Mouse (Mus musculus): ENCODE results near the gene Nktr. TPM values are rescaled to one million over a fixed set of nuclear protein-coding genes. Genes with fewer than 3 reads are reported as not detected.
A peak's percentile ranks its signal among the peaks of the same experiment; 100 is the strongest.

Nktr gene
- polyA plus RNA-seq, 1 experiment from 2014 or later: 46.3 TPM

DNA sequence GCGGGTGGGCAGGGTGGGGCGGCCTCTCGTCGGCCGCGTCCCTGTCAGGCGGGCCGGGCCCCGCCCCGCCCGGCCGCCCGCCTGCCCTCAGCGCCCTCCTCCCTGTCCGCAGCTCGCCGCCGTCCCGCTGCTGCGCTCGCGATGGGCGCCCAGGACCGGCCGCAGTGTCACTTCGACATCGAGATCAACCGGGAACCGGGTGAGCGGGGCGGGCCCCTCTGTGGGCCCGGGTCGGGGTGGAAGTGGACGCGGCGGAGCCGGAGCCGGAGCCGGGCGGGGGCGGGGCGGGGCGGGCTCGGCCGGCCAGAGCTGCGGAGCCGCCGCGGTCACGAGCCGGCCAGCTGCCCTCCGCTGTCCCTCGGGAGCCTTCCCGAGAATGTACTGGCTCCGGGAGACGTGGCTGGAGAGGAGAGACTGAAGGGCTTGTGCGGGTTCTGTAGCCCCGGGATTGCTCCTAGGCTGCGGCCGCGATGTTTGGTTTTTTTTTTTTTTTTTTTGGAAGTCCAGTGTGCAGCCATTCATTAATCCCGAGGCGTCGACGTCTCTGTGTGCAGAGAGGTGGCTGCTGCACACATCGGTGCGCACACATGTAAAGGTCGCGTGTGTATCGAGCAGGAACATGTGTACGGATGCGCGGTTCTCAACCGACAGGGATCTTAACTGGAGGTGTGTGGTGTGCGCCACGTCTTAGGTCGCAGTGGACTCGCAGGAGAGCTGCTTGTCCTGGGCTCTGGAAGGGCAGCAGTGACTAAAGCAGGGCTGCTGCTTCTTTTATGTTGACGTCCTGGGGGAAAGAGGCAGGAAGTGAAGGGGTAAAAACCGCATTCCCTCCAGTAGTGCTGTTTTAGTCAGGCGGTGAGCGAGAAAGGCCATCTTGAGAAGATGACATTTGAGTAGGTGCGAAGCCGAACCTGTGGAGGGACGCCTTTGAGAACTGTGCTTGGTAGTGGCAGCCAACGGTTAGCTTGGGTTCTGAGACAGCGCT is 670 bp downstream of the Nktr start:
- Histone ChIP-seq H3K27ac (ENCODE audit: low read length) (peak overlapping the region; percentile 98), H3K9ac (ENCODE audit: low read depth, low read length) (peak overlapping the region; percentile 98), H3K27me3 (replicated peaks; ENCODE audit: control insufficient read depth, insufficient read depth, low read length) (no peaks in the 10 kb centered on the region), H3K4me1 (ENCODE audit: control insufficient read depth, insufficient read depth, low read length) (peaks cover 3% of the 10 kb centered on the region; the same call in 1 of the 2 replicates), H3K9me3 (ENCODE audit: control insufficient read depth, low read length) (no peaks in the 10 kb centered on the region), H3K36me3 (ENCODE audit: control insufficient read depth, insufficient read depth, low read length) (no peaks in the 10 kb centered on the region), H3K4me3 (ENCODE audit: low read length) (peak overlapping the region; percentile 94), H3K4me2 (ENCODE audit: low read depth, low read length) (peak overlapping the region; percentile 94)
- WGBS: under 1% methylated on average over 60 of the region's 87 CpGs
- ATAC-seq: peak; percentile 58

DNA sequence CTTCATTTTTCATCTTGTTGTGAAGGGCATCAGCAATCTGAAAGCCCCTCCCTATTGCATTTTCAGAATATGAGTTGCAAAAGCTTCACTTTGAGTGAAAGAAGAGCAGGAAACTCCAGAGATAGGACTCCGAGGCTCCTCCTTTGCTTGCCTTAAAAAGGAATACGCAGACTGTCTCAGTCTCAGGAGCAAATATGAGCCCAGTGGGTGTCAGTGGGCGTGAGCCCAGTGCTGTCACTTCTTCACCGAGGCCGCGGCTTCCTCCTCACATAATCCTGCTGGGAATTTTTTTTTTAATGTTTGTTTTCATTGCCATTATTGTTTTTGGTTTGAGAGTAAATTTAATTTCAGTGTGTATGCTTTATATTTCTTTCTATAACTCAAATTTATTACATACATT is 21.5 kb downstream of the Nktr start:
- WGBS: 85% methylated on average over 6 of the region's 6 CpGs
- Histone ChIP-seq H3K9me3 (ENCODE audit: control insufficient read depth, low read length) (no peaks in the 10 kb centered on the region), H3K9ac (ENCODE audit: low read depth, low read length) (no peak overlapping the region), H3K4me2 (ENCODE audit: low read depth, low read length) (no peak overlapping the region), H3K27ac (ENCODE audit: low read length) (no peak overlapping the region), H3K36me3 (ENCODE audit: control insufficient read depth, insufficient read depth, low read length) (peaks cover 7% of the 10 kb centered on the region), H3K4me1 (ENCODE audit: control insufficient read depth, insufficient read depth, low read length) (no peaks in the 10 kb centered on the region), H3K4me3 (ENCODE audit: low read length) (no peak overlapping the region), H3K27me3 (replicated peaks; ENCODE audit: control insufficient read depth, insufficient read depth, low read length) (no peaks in the 10 kb centered on the region)
- ATAC-seq: no peak

DNA sequence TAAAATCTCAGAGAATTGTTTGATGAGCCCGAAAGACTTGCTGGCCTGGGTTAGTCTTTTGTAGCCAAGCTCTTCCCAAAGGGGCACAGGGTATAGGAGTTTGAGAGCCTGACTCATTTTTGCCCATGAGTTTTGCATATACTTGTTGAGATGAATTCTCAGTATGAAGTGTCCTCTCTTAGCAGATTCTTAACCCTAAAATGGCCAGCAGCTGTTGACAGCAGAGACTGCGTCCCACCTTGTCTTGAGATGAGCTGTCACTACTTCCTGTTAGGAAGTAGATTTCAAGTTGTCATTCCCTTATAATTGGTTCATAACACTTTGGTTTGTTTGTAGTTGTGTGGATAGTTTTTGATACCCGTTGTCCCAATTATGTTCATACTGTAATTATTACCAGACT is 22.2 kb downstream of the Nktr start:
- Histone ChIP-seq H3K36me3 (ENCODE audit: control insufficient read depth, insufficient read depth, low read length) (peaks cover 7% of the 10 kb centered on the region), H3K4me1 (ENCODE audit: control insufficient read depth, insufficient read depth, low read length) (no peaks in the 10 kb centered on the region), H3K4me3 (ENCODE audit: low read length) (no peak overlapping the region), H3K27ac (ENCODE audit: low read length) (no peak overlapping the region), H3K9ac (ENCODE audit: low read depth, low read length) (no peak overlapping the region), H3K9me3 (ENCODE audit: control insufficient read depth, low read length) (no peaks in the 10 kb centered on the region), H3K4me2 (ENCODE audit: low read depth, low read length) (no peak overlapping the region), H3K27me3 (replicated peaks; ENCODE audit: control insufficient read depth, insufficient read depth, low read length) (no peaks in the 10 kb centered on the region)
- no peak for ATAC-seq
- 95% methylated on average over 3 of the region's 3 CpGs for WGBS

GRCm38 (mm10) chr9:121744051-121744450 is 25.1 kb downstream of the Nktr start:
- WGBS: 85% methylated on average over 8 of the region's 8 CpGs
- Histone ChIP-seq H3K9ac (ENCODE audit: low read depth, low read length) (no peak overlapping the region), H3K27ac (ENCODE audit: low read length) (no peak overlapping the region), H3K4me1 (ENCODE audit: control insufficient read depth, insufficient read depth, low read length) (no peaks in the 10 kb centered on the region), H3K9me3 (ENCODE audit: control insufficient read depth, low read length) (no peaks in the 10 kb centered on the region), H3K4me3 (ENCODE audit: low read length) (no peak overlapping the region), H3K4me2 (ENCODE audit: low read depth, low read length) (no peak overlapping the region), H3K36me3 (ENCODE audit: control insufficient read depth, insufficient read depth, low read length) (peaks cover 19% of the 10 kb centered on the region), H3K27me3 (replicated peaks; ENCODE audit: control insufficient read depth, insufficient read depth, low read length) (no peaks in the 10 kb centered on the region)
- ATAC-seq: no peak

GRCm38 (mm10) chr9:121752774-121753173 is 33.8 kb downstream of the Nktr start:
- H3K9me3 ChIP-seq (ENCODE audit: control insufficient read depth, low read length): no peaks in the 10 kb centered on the region
- 95% methylated on average over 9 of the region's 9 CpGs for WGBS
- ATAC-seq: no peak
- H3K9ac ChIP-seq (ENCODE audit: low read depth, low read length): no peak overlapping the region
- H3K27ac ChIP-seq (ENCODE audit: low read length): no peak overlapping the region
- H3K36me3 ChIP-seq (ENCODE audit: control insufficient read depth, insufficient read depth, low read length): peaks cover 37% of the 10 kb centered on the region
- H3K4me1 ChIP-seq (ENCODE audit: control insufficient read depth, insufficient read depth, low read length): no peaks in the 10 kb centered on the region
- no peak overlapping the region for H3K4me3 ChIP-seq (ENCODE audit: low read length)
- no peaks in the 10 kb centered on the region for H3K27me3 ChIP-seq (replicated peaks; ENCODE audit: control insufficient read depth, insufficient read depth, low read length)
- H3K4me2 ChIP-seq (ENCODE audit: low read depth, low read length): no peak overlapping the region

DNA sequence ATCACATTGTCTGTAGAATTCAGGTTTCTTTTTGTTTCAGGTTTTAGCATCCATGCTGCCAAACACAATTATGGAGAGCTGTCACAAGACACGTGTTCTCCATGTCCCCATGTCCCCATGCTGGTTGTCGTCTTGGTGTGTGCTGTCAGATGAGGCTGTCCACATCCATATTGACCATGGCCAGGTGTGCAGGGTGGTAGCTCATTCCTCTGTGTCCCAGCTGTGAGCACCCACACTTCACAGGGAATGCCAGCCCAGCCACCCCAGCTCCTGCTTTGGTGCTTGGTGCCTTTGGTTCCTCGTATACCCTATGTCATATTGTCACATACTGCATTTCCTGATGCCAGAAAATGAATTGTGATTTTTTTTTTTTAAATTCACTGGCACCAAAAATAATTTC is 35.7 kb downstream of the Nktr start:
- Histone ChIP-seq H3K27me3 (replicated peaks; ENCODE audit: control insufficient read depth, insufficient read depth, low read length) (no peaks in the 10 kb centered on the region), H3K4me3 (ENCODE audit: low read length) (no peak overlapping the region), H3K9ac (ENCODE audit: low read depth, low read length) (no peak overlapping the region), H3K4me1 (ENCODE audit: control insufficient read depth, insufficient read depth, low read length) (peaks cover 15% of the 10 kb centered on the region), H3K36me3 (ENCODE audit: control insufficient read depth, insufficient read depth, low read length) (peaks cover 28% of the 10 kb centered on the region), H3K9me3 (ENCODE audit: control insufficient read depth, low read length) (no peaks in the 10 kb centered on the region), H3K27ac (ENCODE audit: low read length) (no peak overlapping the region), H3K4me2 (ENCODE audit: low read depth, low read length) (no peak overlapping the region)
- WGBS: 80% methylated on average over 3 of the region's 3 CpGs
- ATAC-seq: no peak

DNA sequence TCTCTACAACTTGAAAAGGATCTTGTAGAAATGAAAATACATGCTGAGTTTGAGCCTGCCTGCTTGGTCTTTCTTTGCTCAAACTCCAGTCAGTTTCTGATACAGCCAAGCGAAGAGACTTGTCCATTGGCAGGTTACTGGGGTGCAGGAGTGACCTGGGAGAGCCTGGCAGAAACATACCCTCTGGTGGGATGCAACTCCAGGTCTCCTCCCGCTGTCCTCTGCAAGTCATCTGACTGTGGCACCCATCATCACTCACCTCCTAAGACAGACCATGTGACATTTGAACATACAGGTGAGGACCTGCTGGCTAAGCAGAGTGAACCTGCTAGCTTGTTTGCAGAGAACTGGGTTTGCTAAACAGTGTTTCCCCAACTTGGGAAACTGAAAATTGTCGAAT is 37.8 kb downstream of the Nktr start:
- WGBS: 78% methylated on average over 3 of the region's 3 CpGs
- ATAC-seq: no peak
- Histone ChIP-seq H3K9ac (ENCODE audit: low read depth, low read length) (no peak overlapping the region), H3K36me3 (ENCODE audit: control insufficient read depth, insufficient read depth, low read length) (peaks cover 13% of the 10 kb centered on the region), H3K4me3 (ENCODE audit: low read length) (no peak overlapping the region), H3K4me1 (ENCODE audit: control insufficient read depth, insufficient read depth, low read length) (peaks cover 29% of the 10 kb centered on the region), H3K9me3 (ENCODE audit: control insufficient read depth, low read length) (no peaks in the 10 kb centered on the region), H3K4me2 (ENCODE audit: low read depth, low read length) (no peak overlapping the region), H3K27me3 (replicated peaks; ENCODE audit: control insufficient read depth, insufficient read depth, low read length) (no peaks in the 10 kb centered on the region), H3K27ac (ENCODE audit: low read length) (no peak overlapping the region)

DNA sequence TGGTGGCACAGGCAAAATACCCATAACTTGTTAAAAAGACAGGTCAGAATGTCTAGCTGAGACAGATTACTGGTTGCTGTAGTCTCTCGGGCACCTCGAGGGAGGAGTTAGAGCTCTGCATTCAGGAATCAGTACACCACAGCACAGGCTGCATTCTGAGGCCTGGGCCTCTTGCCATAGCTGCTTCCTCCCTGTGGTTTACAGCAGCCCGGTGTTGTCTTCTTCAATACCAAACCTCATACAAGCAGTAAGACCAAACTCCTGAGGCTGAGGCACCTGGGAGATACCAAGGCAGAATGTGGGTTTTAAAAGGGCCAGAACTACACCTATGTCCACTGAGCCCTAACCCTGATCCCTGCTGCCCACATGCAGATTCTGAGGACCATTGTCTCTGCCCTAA is 38.5 kb downstream of the Nktr start:
- 60% methylated on average over 3 of the region's 3 CpGs for WGBS
- Histone ChIP-seq H3K27ac (ENCODE audit: low read length) (no peak overlapping the region), H3K9me3 (ENCODE audit: control insufficient read depth, low read length) (no peaks in the 10 kb centered on the region), H3K27me3 (replicated peaks; ENCODE audit: control insufficient read depth, insufficient read depth, low read length) (no peaks in the 10 kb centered on the region), H3K36me3 (ENCODE audit: control insufficient read depth, insufficient read depth, low read length) (peaks cover 12% of the 10 kb centered on the region), H3K4me1 (ENCODE audit: control insufficient read depth, insufficient read depth, low read length) (peaks cover 31% of the 10 kb centered on the region), H3K4me2 (ENCODE audit: low read depth, low read length) (no peak overlapping the region), H3K4me3 (ENCODE audit: low read length) (no peak overlapping the region), H3K9ac (ENCODE audit: low read depth, low read length) (no peak overlapping the region)
- no peak for ATAC-seq

DNA sequence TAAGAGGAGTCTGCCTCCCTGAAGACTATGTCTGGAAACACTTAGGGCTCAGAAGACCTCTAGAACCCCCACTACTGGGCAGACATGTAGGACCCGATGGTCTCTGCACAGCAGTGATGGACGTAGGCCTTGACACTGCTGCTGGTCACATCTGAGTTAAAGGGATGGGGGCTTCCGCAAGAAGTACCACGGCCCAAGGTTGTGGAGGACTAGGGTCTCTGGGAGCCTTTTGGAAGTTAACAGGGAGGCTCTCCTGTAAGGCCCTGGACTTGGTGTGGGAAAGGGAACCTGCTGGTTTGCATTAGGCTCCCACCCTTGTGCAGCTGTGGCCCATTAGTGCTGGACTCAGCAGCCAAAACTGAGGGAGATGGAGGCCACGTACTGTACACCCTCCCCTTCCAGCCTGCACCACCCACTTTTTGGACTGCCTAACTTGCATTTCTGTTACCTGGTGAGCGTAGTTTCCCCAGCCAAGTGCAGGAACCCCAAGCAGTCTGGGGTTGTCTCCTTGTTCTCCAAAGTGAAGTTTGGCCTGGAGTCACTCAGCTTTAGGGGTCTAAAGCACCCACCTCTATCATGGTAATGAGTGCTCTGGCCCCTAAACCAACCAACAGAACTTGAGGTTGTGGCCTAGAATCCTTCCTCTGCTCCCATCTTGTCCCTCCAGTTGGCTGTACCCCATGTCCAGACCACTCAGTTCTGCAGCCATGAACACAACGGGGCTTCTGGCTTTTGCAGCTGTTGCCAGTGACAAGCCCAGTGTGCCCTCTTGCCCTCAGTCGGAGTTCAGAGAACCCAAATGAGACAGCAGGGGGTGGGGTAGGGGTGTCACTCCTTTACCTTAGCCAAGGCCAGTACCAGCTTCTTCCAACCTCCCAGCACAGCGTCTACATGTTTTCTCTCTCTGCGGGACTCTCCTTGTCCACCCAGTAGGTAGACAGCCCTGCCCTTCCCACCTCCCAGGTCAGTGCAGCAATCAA is 39.2 kb downstream of the Nktr start:
- H3K27ac ChIP-seq (ENCODE audit: low read length): no peak overlapping the region
- peak overlapping the region; percentile 97 for H3K4me2 ChIP-seq (ENCODE audit: low read depth, low read length)
- H3K4me3 ChIP-seq (ENCODE audit: low read length): peak overlapping the region; percentile 81
- H3K4me1 ChIP-seq (ENCODE audit: control insufficient read depth, insufficient read depth, low read length): peaks cover 31% of the 10 kb centered on the region
- peak overlapping the region; percentile 92 for H3K9ac ChIP-seq (ENCODE audit: low read depth, low read length)
- peaks cover 11% of the 10 kb centered on the region for H3K36me3 ChIP-seq (ENCODE audit: control insufficient read depth, insufficient read depth, low read length)
- H3K27me3 ChIP-seq (replicated peaks; ENCODE audit: control insufficient read depth, insufficient read depth, low read length): no peaks in the 10 kb centered on the region
- WGBS: 53% methylated on average over 10 of the region's 10 CpGs
- no peaks in the 10 kb centered on the region for H3K9me3 ChIP-seq (ENCODE audit: control insufficient read depth, low read length)
- no peak for ATAC-seq
